Mouse (Mus musculus): ENCODE results near the gene 1700102P08Rik. TPM values are rescaled to one million over a fixed set of nuclear protein-coding genes. Genes with fewer than 3 reads are reported as not detected.

1700102P08Rik gene
- 10 to 100 TPM in 1 of 2 experiments, 1 to 10 TPM in 1; 7.6 to 10.3 TPM for total RNA-seq (2023)

GRCm38 (mm10) chr9:108392676-108393075 is at the start of gene 1700102P08Rik:
Gene 1700102P08Rik, plus strand, starts transcription at chr9:108392805.

GRCm38 (mm10) chr9:108347540-108348289 is 44.9 kb upstream of the 1700102P08Rik start, which contains the start of gene Usp4:
Gene Usp4, plus strand, starts transcription at chr9:108347853.

GRCm38 (mm10) chr9:108428384-108428783 is 35.8 kb downstream of the 1700102P08Rik start, which contains the start of gene Ccdc36:
Gene Ccdc36, minus strand, starts transcription at chr9:108428484.

GRCm38 (mm10) chr9:108436182-108436581 is 43.6 kb downstream of the 1700102P08Rik start, which contains the start of gene BC048562:
Gene BC048562, plus strand, starts transcription at chr9:108436482.

Other genes with a start within 250 kb of the 1700102P08Rik start
- 1 to 10 TPM in 1 of 2 experiments, under 1 TPM in 1; 0.59 to 1.2 TPM for gene Bsn, start 202.4 kb upstream of the 1700102P08Rik start, total RNA-seq (2023)
- 10 to 100 TPM; 32.0 to 33.0 TPM for gene Dag1, start 128.8 kb upstream of the 1700102P08Rik start, total RNA-seq (2023)
- gene Nicn1, start 102.4 kb upstream of the 1700102P08Rik start, total RNA-seq (2023): 1 to 10 TPM; 2.9 to 3.2 TPM
- 1 to 10 TPM; 1.9 to 2.3 TPM for gene Amt, start 96.0 kb upstream of the 1700102P08Rik start, total RNA-seq (2023)
- gene Rhoa, start 86.7 kb upstream of the 1700102P08Rik start, total RNA-seq (2023): 100 to 1,000 TPM; 347 to 351 TPM
- gene Tcta, start 86.6 kb upstream of the 1700102P08Rik start, total RNA-seq (2023): 10 to 100 TPM; 10.4 to 11.9 TPM
- gene Gpx1, start 53.9 kb upstream of the 1700102P08Rik start, total RNA-seq (2023): 100 to 1,000 TPM; 212 to 222 TPM
- gene Usp4, start 45.0 kb upstream of the 1700102P08Rik start, total RNA-seq (2023): 100 to 1,000 TPM; 154 to 155 TPM
- under 1 TPM in 1 of 2 experiments, not detected in 1; 0.18 TPM for gene Ccdc36, start 35.7 kb downstream of the 1700102P08Rik start, total RNA-seq (2023)
- gene BC048562, start 43.7 kb downstream of the 1700102P08Rik start, total RNA-seq (2023): not detected
- 10 to 100 TPM; 37.6 to 40.0 TPM for gene Ccdc71, start 67.7 kb downstream of the 1700102P08Rik start, total RNA-seq (2023)
- 1 to 10 TPM; 4.3 to 5.6 TPM for gene Klhdc8b, start 68.8 kb downstream of the 1700102P08Rik start, total RNA-seq (2023)
- under 1 TPM in 1 of 2 experiments, not detected in 1; 0.30 TPM for gene Lamb2, start 86.9 kb downstream of the 1700102P08Rik start, total RNA-seq (2023)
- gene Usp19, start 97.8 kb downstream of the 1700102P08Rik start, total RNA-seq (2023): 100 to 1,000 TPM; 288 to 319 TPM
- 100 to 1,000 TPM; 207 to 272 TPM for gene Qars, start 114.9 kb downstream of the 1700102P08Rik start, total RNA-seq (2023)
- 100 to 1,000 TPM; 216 to 233 TPM for gene Qrich1, start 124.0 kb downstream of the 1700102P08Rik start, total RNA-seq (2023)
- gene Impdh2, start 167.5 kb downstream of the 1700102P08Rik start, total RNA-seq (2023): 100 to 1,000 TPM; 181 to 194 TPM
- gene Ndufaf3, start 174.6 kb downstream of the 1700102P08Rik start, total RNA-seq (2023): 10 to 100 TPM; 25.9 to 27.1 TPM
- gene Dalrd3, start 177.1 kb downstream of the 1700102P08Rik start, total RNA-seq (2023): 10 to 100 TPM; 54.9 to 68.4 TPM
- gene Wdr6, start 185.9 kb downstream of the 1700102P08Rik start, total RNA-seq (2023): 10 to 100 TPM; 30.1 to 33.2 TPM
- gene P4htm, start 204.9 kb downstream of the 1700102P08Rik start, total RNA-seq (2023): 10 to 100 TPM; 10.0 to 10.5 TPM

Measured in T-cell, adult 66 days (primary cell).